Mouse (Mus musculus) CH12.LX (cell line): ENCODE results near the gene Pdgfc. TPM values are rescaled to one million over a fixed set of nuclear protein-coding genes. Genes with fewer than 3 reads are reported as not detected.

ENCODE experiments used
- DNase-seq: peaks from one replicate; pipeline ENCODE4 v3.0.0-alpha.2; 2013; ENCODE audit errors: extremely low read depth
- H3K27ac ChIP-seq: 2 replicates; pipeline ENCODE4 v1.5.1; 2012; ENCODE audit warnings: low read depth, mild to moderate bottlenecking, control low read depth, moderate library complexity; ENCODE audit not compliant: insufficient read depth
- H3K27me3 ChIP-seq: replicated peaks from 2 replicates; pipeline ENCODE3; 2012; ENCODE audit warnings: inconsistent platforms
- H3K36me3 ChIP-seq, 2 experiments: replicated peaks in 1 of 2; 2 replicates each; pipeline versions ENCODE3 to v1.6.1; 2012; ENCODE audit warnings: inconsistent platforms in 1 of 2, low read length in 1 of 2, mild to moderate bottlenecking in 1 of 2, mixed read lengths in 1 of 2, moderate library complexity in 1 of 2; ENCODE audit not compliant: control insufficient read depth in 1 of 2, insufficient read depth in 1 of 2
- H3K4me1 ChIP-seq, 2 experiments: 2 replicates each; pipeline ENCODE4 v1.6.1; 2012; ENCODE audit warnings: inconsistent platforms in 1 of 2, moderate library complexity in 1 of 2; ENCODE audit not compliant: insufficient read depth in 2 of 2, control insufficient read depth in 1 of 2
- H3K4me2 ChIP-seq: 2 replicates; pipeline ENCODE4 v1.6.1; 2012; ENCODE audit warnings: low read depth, mild to moderate bottlenecking, control low read depth; ENCODE audit not compliant: poor library complexity, insufficient read depth, severe bottlenecking
- H3K4me3 ChIP-seq, 3 experiments: fragments of 150-350 bp in 1 of 3; sonication (generic) in 1 of 3; replicated peaks in 1 of 3; 2 replicates each; pipeline versions ENCODE3 to v1.5.1; 2011 to 2012; ENCODE audit warnings: low read depth in 2 of 3, low read length in 2 of 3, mild to moderate bottlenecking in 2 of 3, moderate library complexity in 2 of 3, control low read depth in 1 of 3, improper control_type of control experiment in 1 of 3, inconsistent platforms in 1 of 3, mixed read lengths in 1 of 3; ENCODE audit not compliant: poor library complexity in 1 of 3
- H3K79me2 ChIP-seq: replicated peaks from 2 replicates; pipeline ENCODE4 v1.6.1; 2012; ENCODE audit warnings: mild to moderate bottlenecking, moderate library complexity; ENCODE audit not compliant: control insufficient read depth, poor library complexity, insufficient read depth, severe bottlenecking; ENCODE audit errors: extremely low read depth
- H3K9ac ChIP-seq: 2 replicates; pipeline ENCODE4 v1.6.1; 2012; ENCODE audit warnings: low read depth, mild to moderate bottlenecking, control low read depth, moderate library complexity; ENCODE audit not compliant: insufficient read depth
- H3K9me3 ChIP-seq: replicated peaks from 2 replicates; pipeline ENCODE3; 2012; ENCODE audit warnings: low read length, inconsistent platforms, mixed read lengths
- CTCF ChIP-seq, 2 experiments: IDR thresholded peaks in 1 of 2; conservative IDR thresholded peaks in 1 of 2; 2 replicates each; pipeline ENCODE4 v1.5.1; 2011 to 2012; ENCODE audit warnings: low read depth in 2 of 2, low read length in 2 of 2, improper control_type of control experiment in 1 of 2, inconsistent platforms in 1 of 2, mild to moderate bottlenecking in 1 of 2, moderate library complexity in 1 of 2
- ELF1 ChIP-seq: IDR thresholded peaks from 2 replicates; pipeline ENCODE4 v1.6.1; 2014; ENCODE audit warnings: low read depth, mild to moderate bottlenecking, inconsistent platforms, low read length, improper control_type of control experiment
- EP300 ChIP-seq: IDR thresholded peaks from 2 replicates; pipeline ENCODE4 v1.6.1; 2011; ENCODE audit warnings: low read length, improper control_type of control experiment
- ETS1 ChIP-seq: conservative IDR thresholded peaks from 2 replicates; pipeline ENCODE4 v1.6.1; 2012; ENCODE audit warnings: low read depth, mild to moderate bottlenecking, inconsistent platforms, low read length, improper control_type of control experiment, moderate library complexity
- GABPA ChIP-seq: IDR thresholded peaks from 2 replicates; pipeline ENCODE4 v1.6.1; 2012; ENCODE audit warnings: low read depth, low read length, improper control_type of control experiment, inconsistent platforms; ENCODE audit not compliant: insufficient replicate concordance
- IRF4 ChIP-seq: IDR thresholded peaks from 2 replicates; pipeline ENCODE4 v1.6.1; 2014; ENCODE audit warnings: low read depth, mild to moderate bottlenecking, inconsistent platforms, low read length, improper control_type of control experiment
- KAT2A ChIP-seq: IDR thresholded peaks from 2 replicates; pipeline ENCODE4 v1.6.1; 2012; ENCODE audit warnings: low read length, improper control_type of control experiment, inconsistent platforms; ENCODE audit not compliant: insufficient replicate concordance
- MEF2A ChIP-seq: IDR thresholded peaks from 2 replicates; pipeline ENCODE4 v1.6.1; 2014; ENCODE audit warnings: low read depth, mild to moderate bottlenecking, inconsistent platforms, low read length, improper control_type of control experiment, borderline replicate concordance
- MXI1 ChIP-seq: IDR thresholded peaks from 2 replicates; pipeline ENCODE4 v1.6.1; 2011; ENCODE audit warnings: mild to moderate bottlenecking, low read depth, low read length, improper control_type of control experiment
- MYC ChIP-seq: IDR thresholded peaks from 2 replicates; pipeline ENCODE4 v1.6.1; 2011; ENCODE audit warnings: low read depth, mild to moderate bottlenecking, improper control_type of control experiment, low read length
- NRF1 ChIP-seq: IDR thresholded peaks from 2 replicates; pipeline ENCODE4 v1.6.1; 2014; ENCODE audit warnings: low read depth, mild to moderate bottlenecking, inconsistent platforms, low read length, improper control_type of control experiment, moderate library complexity
- RAD21 ChIP-seq: IDR thresholded peaks from 2 replicates; pipeline ENCODE4 v1.6.1; 2011; ENCODE audit warnings: low read depth, mild to moderate bottlenecking, low read length, improper control_type of control experiment, moderate library complexity
- SIN3A ChIP-seq: IDR thresholded peaks from 2 replicates; pipeline ENCODE4 v1.6.1; 2012; ENCODE audit warnings: low read length, improper control_type of control experiment, inconsistent platforms
- SMC3 ChIP-seq: IDR thresholded peaks from 2 replicates; pipeline ENCODE4 v1.6.1; 2011; ENCODE audit warnings: low read depth, low read length, improper control_type of control experiment
- TBP ChIP-seq: conservative IDR thresholded peaks from 2 replicates; pipeline ENCODE4 v1.6.1; 2011; ENCODE audit warnings: low read depth, low read length, improper control_type of control experiment
- TCF12 ChIP-seq: IDR thresholded peaks from 2 replicates; pipeline ENCODE4 v1.6.1; 2014; ENCODE audit warnings: low read depth, mild to moderate bottlenecking, inconsistent platforms, low read length, improper control_type of control experiment
- USF2 ChIP-seq: conservative IDR thresholded peaks from 2 replicates; pipeline ENCODE4 v1.6.1; 2011; ENCODE audit warnings: low read depth, low read length, improper control_type of control experiment
- dilution Hi-C: fragments of 300-500 bp; cut with MboI; formaldehyde crosslinking; loops from 2 replicates; pipeline ENCODE4 v1.14.3; 2020; ENCODE audit warnings: low sequenced_read_pairs; ENCODE audit not compliant: extremely low pct_unique_long_range_greater_than_20kb, extremely low pct_ligation_motif_present
- in situ Hi-C: fragments of 300-500 bp; cut with MboI; formaldehyde crosslinking; loops from 3 replicates; pipeline ENCODE4 v1.14.3; 2019; ENCODE audit warnings: low sequenced_read_pairs, low pct_ligation_motif_present, low pct_unique_long_range_greater_than_20kb, mixed read lengths
- polyA plus RNA-seq: library from polyadenylated mRNA; unstranded; fragments of >175 nt; gene quantifications from 2 replicates; pipeline ENCODE4 v1.2.1, GENCODE M21; 2012; ENCODE audit warnings: low read depth; ENCODE audit not compliant: insufficient read length
- total RNA-seq, 2 experiments: library from RNA; depleted of rRNA; stranded (reverse); fragments of 300-350 nt in 1 of 2; fragments of >200 nt in 1 of 2; gene quantifications; 2 replicates each; pipeline ENCODE4 v1.2.3; 2012 to 2014

Gene Pdgfc
- total and polyA plus RNA-seq, 3 experiments = 0.09 to 0.20 (median 0.17) TPM

DNA sequence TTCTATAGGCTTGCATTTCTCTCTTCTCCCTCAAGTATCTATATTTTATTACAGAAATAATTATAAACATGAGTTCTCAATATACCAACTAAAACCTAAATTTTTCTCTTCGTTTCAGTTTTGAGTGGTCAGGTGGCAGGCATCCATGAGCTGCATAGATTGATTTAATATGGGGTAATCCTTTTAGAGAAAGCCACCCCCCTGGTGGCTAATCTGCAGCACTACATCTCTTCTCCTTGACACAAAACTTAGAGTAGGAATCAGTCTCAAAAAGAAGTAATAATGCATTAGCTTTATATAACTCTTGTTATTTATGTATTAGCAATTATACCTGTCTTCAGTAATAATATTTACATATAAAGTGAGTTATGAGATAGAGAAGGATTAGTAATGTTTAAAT lies 16.2 kb upstream of the Pdgfc start:
- no peak overlapping the region for H3K4me3 ChIP-seq
- peak; percentile 23 for DNase-seq
- no peaks in the 10 kb centered on the region for H3K36me3 ChIP-seq
- no peak overlapping the region for H3K9ac ChIP-seq
- H3K4me1 ChIP-seq = no peaks in the 10 kb centered on the region
- dilution Hi-C loops = no loop called here
- H3K27ac ChIP-seq = no peak overlapping the region
- in situ Hi-C loops = no loop called here
- H3K4me2 ChIP-seq = no peak overlapping the region
- no peaks in the 10 kb centered on the region for H3K9me3 ChIP-seq
- H3K27me3 ChIP-seq = no peaks in the 10 kb centered on the region
- no peaks in the 10 kb centered on the region for H3K79me2 ChIP-seq
- no peak for TF ChIP-seq USF2
- TF ChIP-seq NRF1 = no peak
- TF ChIP-seq RAD21 = peak; percentile 32
- TF ChIP-seq IRF4 = no peak
- TF ChIP-seq TCF12 = no peak
- TF ChIP-seq CTCF (conservative IDR thresholded peaks at IDR 0.05 in 1 of 2, IDR thresholded peaks at IDR 0.05 in 1 of 2; ENCODE audit: low read depth in 2 of 2, low read length in 2 of 2) = peak; percentile 30 to 57; a peak in 2 of 4 replicates
- peak; percentile 45; the same call in 1 of the 2 replicates for TF ChIP-seq SMC3
- no peak for TF ChIP-seq MYC
- TF ChIP-seq EP300 = no peak

GRCm38 (mm10) chr3:81021783-81022182 lies 14.4 kb upstream of the Pdgfc start:
- no peaks in the 10 kb centered on the region for H3K4me1 ChIP-seq
- H3K36me3 ChIP-seq = no peaks in the 10 kb centered on the region
- no peak overlapping the region for H3K9ac ChIP-seq
- no peak overlapping the region for H3K4me3 ChIP-seq
- dilution Hi-C loops (no loop called here), in situ Hi-C loops (no loop called here)
- no peak for DNase-seq
- no peaks in the 10 kb centered on the region for H3K27me3 ChIP-seq
- no peaks in the 10 kb centered on the region for H3K9me3 ChIP-seq
- no peak overlapping the region for H3K4me2 ChIP-seq
- no peak overlapping the region for H3K27ac ChIP-seq
- TF ChIP-seq NRF1 (no peak), ETS1 (no peak), ELF1 (no peak), MEF2A (no peak), MXI1 (no peak), SIN3A (no peak), USF2 (no peak), GABPA (no peak), EP300 (no peak), RAD21 (no peak), TBP (no peak), KAT2A (no peak)
- no peaks in the 10 kb centered on the region for H3K79me2 ChIP-seq
